Mouse (Mus musculus) inflammation-experienced regulatory T-cells, adult 6 months (primary cell): ENCODE results near the gene Pdzd2. TPM values are rescaled to one million over a fixed set of nuclear protein-coding genes. Genes with fewer than 3 reads are reported as not detected.
A peak's percentile ranks its signal among the peaks of the same experiment; 100 is the strongest.

Experiments used
- ATAC-seq: one replicate; pipeline ENCODE4 v1.8.0; 2017
- polyA plus RNA-seq, 3 experiments: library from polyadenylated mRNA; unstranded; fragments of 100-300 nt; shearing (Covaris generic); gene quantifications; one replicate each; pipeline ENCODE4 v1.2.1; 2017

Gene Pdzd2
- polyA plus RNA-seq, 3 experiments from 2014 or later = 0.34 to 0.46 (median 0.40) TPM

GRCm38 (mm10) chr15:12728381-12728780 lies 11.3 kb downstream of the Pdzd2 start:
- no peak for ATAC-seq

- no peak for ATAC-seq
Observed at GRCm38 (mm10) chr15:12725256-12725655, 14.5 kb downstream of the Pdzd2 start.

GRCm38 (mm10) chr15:12721684-12722500 lies 17.8 kb downstream of the Pdzd2 start:
- no peak for ATAC-seq

GRCm38 (mm10) chr15:12718819-12719218 lies 20.9 kb downstream of the Pdzd2 start:
- ATAC-seq = no peak

GRCm38 (mm10) chr15:12717410-12717809 lies 22.3 kb downstream of the Pdzd2 start:
- no peak for ATAC-seq

GRCm38 (mm10) chr15:12716881-12717280 lies 22.8 kb downstream of the Pdzd2 start:
- no peak for ATAC-seq

GRCm38 (mm10) chr15:12714322-12714721 lies 25.4 kb downstream of the Pdzd2 start:
- no peak for ATAC-seq

GRCm38 (mm10) chr15:12713216-12713615 lies 26.5 kb downstream of the Pdzd2 start:
- ATAC-seq = no peak

GRCm38 (mm10) chr15:12710036-12710435 lies 29.7 kb downstream of the Pdzd2 start:
- ATAC-seq = no peak

- no peak for ATAC-seq
Observed at GRCm38 (mm10) chr15:12708297-12708696, 31.4 kb downstream of the Pdzd2 start.

- ATAC-seq = no peak
Observed at GRCm38 (mm10) chr15:12706902-12707301, 32.8 kb downstream of the Pdzd2 start.

GRCm38 (mm10) chr15:12700367-12700766 lies 39.4 kb downstream of the Pdzd2 start:
- ATAC-seq = no peak

- no peak for ATAC-seq
Observed at GRCm38 (mm10) chr15:12697741-12698140, 42.0 kb downstream of the Pdzd2 start.

GRCm38 (mm10) chr15:12696889-12697288 lies 42.8 kb downstream of the Pdzd2 start:
- no peak for ATAC-seq

GRCm38 (mm10) chr15:12689716-12690381 lies 49.9 kb downstream of the Pdzd2 start:
- no peak for ATAC-seq

GRCm38 (mm10) chr15:12682549-12682948 lies 57.2 kb downstream of the Pdzd2 start:
- ATAC-seq = no peak

- no peak for ATAC-seq
Observed at GRCm38 (mm10) chr15:12681891-12682290, 57.8 kb downstream of the Pdzd2 start.

GRCm38 (mm10) chr15:12680750-12681149 lies 59.0 kb downstream of the Pdzd2 start:
- no peak for ATAC-seq

- ATAC-seq = no peak
Observed at GRCm38 (mm10) chr15:12679996-12680395, 59.7 kb downstream of the Pdzd2 start.

- no peak for ATAC-seq
Observed at GRCm38 (mm10) chr15:12678540-12679112, 61.1 kb downstream of the Pdzd2 start.

GRCm38 (mm10) chr15:12675366-12675765 lies 64.4 kb downstream of the Pdzd2 start:
- no peak for ATAC-seq

- ATAC-seq = no peak
Observed at GRCm38 (mm10) chr15:12674026-12674425, 65.7 kb downstream of the Pdzd2 start.

- ATAC-seq = peak; percentile 77
Observed at GRCm38 (mm10) chr15:12667760-12668520, 71.8 kb downstream of the Pdzd2 start.
